Mouse (Mus musculus) CH12.LX (cell line): ENCODE data around the gene Serinc5. TPM values are rescaled to one million over a fixed set of nuclear protein-coding genes. Genes with fewer than 3 reads are reported as not detected.

Source experiments
- DNase-seq: peaks from one replicate; pipeline ENCODE4 v3.0.0-alpha.2; 2013; ENCODE audit errors: extremely low read depth
- H3K27ac ChIP-seq: 2 replicates; pipeline ENCODE4 v1.5.1; 2012; ENCODE audit warnings: low read depth, mild to moderate bottlenecking, control low read depth, moderate library complexity; ENCODE audit not compliant: insufficient read depth
- H3K27me3 ChIP-seq: replicated peaks from 2 replicates; pipeline ENCODE3; 2012; ENCODE audit warnings: inconsistent platforms
- H3K36me3 ChIP-seq, 2 experiments: replicated peaks in 1 of 2; 2 replicates each; pipeline versions ENCODE3 to v1.6.1; 2012; ENCODE audit warnings: inconsistent platforms in 1 of 2, low read length in 1 of 2, mild to moderate bottlenecking in 1 of 2, mixed read lengths in 1 of 2, moderate library complexity in 1 of 2; ENCODE audit not compliant: control insufficient read depth in 1 of 2, insufficient read depth in 1 of 2
- H3K4me1 ChIP-seq, 2 experiments: 2 replicates each; pipeline ENCODE4 v1.6.1; 2012; ENCODE audit warnings: inconsistent platforms in 1 of 2, moderate library complexity in 1 of 2; ENCODE audit not compliant: insufficient read depth in 2 of 2, control insufficient read depth in 1 of 2
- H3K4me2 ChIP-seq: 2 replicates; pipeline ENCODE4 v1.6.1; 2012; ENCODE audit warnings: low read depth, mild to moderate bottlenecking, control low read depth; ENCODE audit not compliant: poor library complexity, insufficient read depth, severe bottlenecking
- H3K4me3 ChIP-seq, 3 experiments: fragments of 150-350 bp in 1 of 3; sonication (generic) in 1 of 3; replicated peaks in 1 of 3; 2 replicates each; pipeline versions ENCODE3 to v1.5.1; 2011 to 2012; ENCODE audit warnings: low read depth in 2 of 3, low read length in 2 of 3, mild to moderate bottlenecking in 2 of 3, moderate library complexity in 2 of 3, control low read depth in 1 of 3, improper control_type of control experiment in 1 of 3, inconsistent platforms in 1 of 3, mixed read lengths in 1 of 3; ENCODE audit not compliant: poor library complexity in 1 of 3
- H3K79me2 ChIP-seq: replicated peaks from 2 replicates; pipeline ENCODE4 v1.6.1; 2012; ENCODE audit warnings: mild to moderate bottlenecking, moderate library complexity; ENCODE audit not compliant: control insufficient read depth, poor library complexity, insufficient read depth, severe bottlenecking; ENCODE audit errors: extremely low read depth
- H3K9ac ChIP-seq: 2 replicates; pipeline ENCODE4 v1.6.1; 2012; ENCODE audit warnings: low read depth, mild to moderate bottlenecking, control low read depth, moderate library complexity; ENCODE audit not compliant: insufficient read depth
- H3K9me3 ChIP-seq: replicated peaks from 2 replicates; pipeline ENCODE3; 2012; ENCODE audit warnings: low read length, inconsistent platforms, mixed read lengths
- BHLHE40 ChIP-seq: IDR thresholded peaks from 2 replicates; pipeline ENCODE4 v1.6.1; 2011; ENCODE audit warnings: mild to moderate bottlenecking, low read depth, low read length, improper control_type of control experiment
- CHD1 ChIP-seq: IDR thresholded peaks from 2 replicates; pipeline ENCODE4 v1.6.1; 2012; ENCODE audit warnings: low read depth, low read length, improper control_type of control experiment, inconsistent platforms
- CHD2 ChIP-seq: IDR thresholded peaks from 2 replicates; pipeline ENCODE4 v1.6.1; 2011; ENCODE audit warnings: low read length, improper control_type of control experiment
- ETS1 ChIP-seq: conservative IDR thresholded peaks from 2 replicates; pipeline ENCODE4 v1.6.1; 2012; ENCODE audit warnings: low read depth, mild to moderate bottlenecking, inconsistent platforms, low read length, improper control_type of control experiment, moderate library complexity
- JUND ChIP-seq: conservative IDR thresholded peaks from 2 replicates; pipeline ENCODE4 v1.6.1; 2011; ENCODE audit warnings: low read depth, low read length, improper control_type of control experiment
- MAFK ChIP-seq: IDR thresholded peaks from 2 replicates; pipeline ENCODE4 v1.6.1; 2011; ENCODE audit warnings: low read length, improper control_type of control experiment; ENCODE audit not compliant: insufficient replicate concordance
- MEF2A ChIP-seq: IDR thresholded peaks from 2 replicates; pipeline ENCODE4 v1.6.1; 2014; ENCODE audit warnings: low read depth, mild to moderate bottlenecking, inconsistent platforms, low read length, improper control_type of control experiment, borderline replicate concordance
- MXI1 ChIP-seq: IDR thresholded peaks from 2 replicates; pipeline ENCODE4 v1.6.1; 2011; ENCODE audit warnings: mild to moderate bottlenecking, low read depth, low read length, improper control_type of control experiment
- NELFE ChIP-seq: IDR thresholded peaks from 2 replicates; pipeline ENCODE4 v1.6.1; 2011; ENCODE audit warnings: low read depth, low read length, improper control_type of control experiment
- RAD21 ChIP-seq: IDR thresholded peaks from 2 replicates; pipeline ENCODE4 v1.6.1; 2011; ENCODE audit warnings: low read depth, mild to moderate bottlenecking, low read length, improper control_type of control experiment, moderate library complexity
- RCOR1 ChIP-seq: conservative IDR thresholded peaks from 2 replicates; pipeline ENCODE4 v1.6.1; 2012; ENCODE audit warnings: low read depth, mild to moderate bottlenecking, inconsistent platforms, low read length, improper control_type of control experiment
- UBTF ChIP-seq: IDR thresholded peaks from 2 replicates; pipeline ENCODE4 v1.6.1; 2012; ENCODE audit warnings: low read depth, mild to moderate bottlenecking, inconsistent platforms, low read length, improper control_type of control experiment, moderate library complexity
- USF1 ChIP-seq: IDR thresholded peaks from 2 replicates; pipeline ENCODE4 v1.6.1; 2014; ENCODE audit warnings: low read depth, mild to moderate bottlenecking, inconsistent platforms, low read length, improper control_type of control experiment
- ZC3H11A ChIP-seq: IDR thresholded peaks from 2 replicates; pipeline ENCODE4 v1.6.1; 2012; ENCODE audit warnings: low read depth, mild to moderate bottlenecking, inconsistent platforms, low read length, improper control_type of control experiment
- ZKSCAN1 ChIP-seq: IDR thresholded peaks from 2 replicates; pipeline ENCODE4 v1.6.1; 2012; ENCODE audit warnings: low read depth, inconsistent platforms, low read length, improper control_type of control experiment, borderline replicate concordance
- ZMIZ1 ChIP-seq: IDR thresholded peaks from 2 replicates; pipeline ENCODE4 v1.6.1; 2012; ENCODE audit warnings: low read depth, mild to moderate bottlenecking, inconsistent platforms, low read length, improper control_type of control experiment
- dilution Hi-C: fragments of 300-500 bp; cut with MboI; formaldehyde crosslinking; loops from 2 replicates; pipeline ENCODE4 v1.14.3; 2020; ENCODE audit warnings: low sequenced_read_pairs; ENCODE audit not compliant: extremely low pct_unique_long_range_greater_than_20kb, extremely low pct_ligation_motif_present
- in situ Hi-C: fragments of 300-500 bp; cut with MboI; formaldehyde crosslinking; loops from 3 replicates; pipeline ENCODE4 v1.14.3; 2019; ENCODE audit warnings: low sequenced_read_pairs, low pct_ligation_motif_present, low pct_unique_long_range_greater_than_20kb, mixed read lengths
- polyA plus RNA-seq: library from polyadenylated mRNA; unstranded; fragments of >175 nt; gene quantifications from 2 replicates; pipeline ENCODE4 v1.2.1, GENCODE M21; 2012; ENCODE audit warnings: low read depth; ENCODE audit not compliant: insufficient read length
- total RNA-seq, 2 experiments: library from RNA; depleted of rRNA; stranded (reverse); fragments of 300-350 nt in 1 of 2; fragments of >200 nt in 1 of 2; gene quantifications; 2 replicates each; pipeline ENCODE4 v1.2.3; 2012 to 2014

Serinc5 gene
- total and polyA plus RNA-seq, 3 experiments, result 1.9 to 5.2 (median 4.3) TPM

GRCm38 (mm10) chr13:92742886-92743285, 132.0 kb downstream of the Serinc5 start:
- Histone ChIP-seq H3K79me2 (no peaks in the 10 kb centered on the region), H3K9ac (no peak overlapping the region), H3K27ac (no peak overlapping the region), H3K4me1 (peaks cover 6 to 26% of the 10 kb centered on the region in 2 experiments; a peak in 3 of 4 replicates), H3K4me3 (no peak overlapping the region), H3K4me2 (no peak overlapping the region), H3K36me3 (no peaks in the 10 kb centered on the region), H3K27me3 (no peaks in the 10 kb centered on the region), H3K9me3 (peaks cover 6% of the 10 kb centered on the region)
- dilution Hi-C loops, result no loop called here
- in situ Hi-C loops, result loop anchor here (5.0 to 25.0 kb wide), 3 partner anchors 166 to 831 kb away; partner anchors contain the start of genes Dhfr, Msh3 and Spz1
- no peak for DNase-seq
- TF ChIP-seq ZKSCAN1, result no peak
- TF ChIP-seq CHD1, result no peak
- TF ChIP-seq RCOR1, result no peak
- TF ChIP-seq MEF2A, result no peak
- TF ChIP-seq MXI1, result no peak
- no peak for TF ChIP-seq UBTF
- TF ChIP-seq ETS1, result no peak
- no peak for TF ChIP-seq CHD2
- no peak for TF ChIP-seq RAD21
- TF ChIP-seq BHLHE40, result no peak
- no peak for TF ChIP-seq NELFE
- TF ChIP-seq ZMIZ1, result no peak
- TF ChIP-seq USF1, result no peak
- no peak for TF ChIP-seq MAFK
- TF ChIP-seq JUND, result no peak

DNA sequence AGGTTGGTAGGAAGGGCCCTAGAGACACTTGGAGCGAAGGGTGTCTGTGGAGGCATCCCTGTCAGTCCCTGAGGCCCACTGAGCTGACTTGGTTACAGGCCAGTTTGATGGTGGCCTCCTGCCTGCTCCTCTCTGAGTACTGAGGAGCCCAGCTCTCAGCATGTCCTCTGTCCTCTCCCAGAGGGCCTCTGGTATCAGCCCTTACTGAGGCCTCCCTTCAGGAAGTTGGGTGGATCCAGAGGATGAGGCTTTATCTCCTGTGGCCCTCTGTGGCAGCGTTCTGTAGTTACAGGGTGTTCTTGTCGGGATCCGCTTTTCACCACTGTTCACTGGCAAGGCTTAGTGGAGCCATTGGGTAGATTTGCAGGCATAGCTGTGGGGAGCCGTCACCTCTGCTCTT, 132.4 kb downstream of the Serinc5 start:
- Histone ChIP-seq H3K9me3 (peaks cover 5% of the 10 kb centered on the region), H3K36me3 (no peaks in the 10 kb centered on the region)
- in situ Hi-C loops, result loop anchor here (5.0 to 25.0 kb wide), 3 partner anchors 166 to 831 kb away; partner anchors contain the start of genes Dhfr, Msh3 and Spz1
- DNase-seq, result no peak
- TF ChIP-seq ZC3H11A (no peak), BHLHE40 (no peak), ZKSCAN1 (no peak)
- TF ChIP-seq, all 38 proteins: peak for 0
- Histone ChIP-seq H3K4me3 (no peak overlapping the region), H3K4me1 (peaks cover 6 to 22% of the 10 kb centered on the region in 2 experiments; a peak in 3 of 4 replicates), H3K4me2 (no peak overlapping the region), H3K27me3 (no peaks in the 10 kb centered on the region), H3K27ac (no peak overlapping the region), H3K9ac (no peak overlapping the region), H3K79me2 (no peaks in the 10 kb centered on the region)
- dilution Hi-C loops, result no loop called here
